Mouse (Mus musculus): Measurements from ENCODE around the gene Kifc1. TPM values are rescaled to one million over a fixed set of nuclear protein-coding genes. Genes with fewer than 3 reads are reported as not detected.

Gene Kifc1
- polyA plus RNA-seq (2014; fragmentation: Nextera tagmentation; extraction: Ambion mirVana), result 1.1 and 1.6 TPM in 2 replicates

DNA sequence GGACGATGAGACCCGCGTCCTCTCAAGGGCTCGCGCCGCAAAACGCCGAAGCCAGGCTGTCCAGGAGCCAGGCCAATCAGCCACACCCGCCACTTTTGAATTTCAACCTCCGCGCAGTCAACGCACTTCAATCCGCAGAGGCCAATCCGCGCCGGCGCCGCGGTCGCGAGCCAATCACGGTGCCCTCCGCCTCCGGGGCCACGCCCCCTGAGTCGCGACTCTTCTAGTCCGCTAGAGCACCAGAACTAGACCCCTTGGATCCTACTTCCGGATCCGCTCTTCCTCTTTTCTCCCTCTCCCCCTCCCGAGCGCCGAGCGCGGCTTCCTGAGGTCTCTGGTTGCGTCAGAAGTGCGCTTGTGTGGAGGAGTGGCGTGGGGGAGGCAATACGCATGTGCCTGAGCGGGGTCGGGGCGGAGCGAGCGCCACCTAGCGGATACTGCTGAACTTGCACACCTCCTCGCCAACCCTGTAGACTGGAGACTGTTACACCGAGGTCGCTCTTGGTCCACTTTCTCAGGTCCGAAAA, at the start of gene Kifc1:
Gene Kifc1 (minus strand): TSS at position 129 of the 527 bp plus-strand sequence.
- Histone ChIP-seq H3K4me2 (ENCODE audit: low read depth, low read length) (peak within 1 kb of the TSS; percentile 52), H3K27me3 (ENCODE audit: control insufficient read depth, insufficient read depth, low read length) (no peaks in the 10 kb centered on the region), H3K9ac (replicated peaks; ENCODE audit: low read depth, low read length) (peak within 1 kb of the TSS; percentile 28; the same call in 1 of the 2 replicates), H3K27ac (ENCODE audit: low read depth, low read length) (no peak within 1 kb of the TSS), H3K36me3 (ENCODE audit: control insufficient read depth, insufficient read depth, low read length) (no peaks in the 10 kb centered on the region), H3K4me1 (ENCODE audit: control insufficient read depth, insufficient read depth, low read length) (no peaks in the 10 kb centered on the region), H3K4me3 (ENCODE audit: low read depth, low read length) (peak within 1 kb of the TSS; percentile 44), H3K9me3 (ENCODE audit: control insufficient read depth, low read length) (no peaks in the 10 kb centered on the region)
- under 1% methylated on average over 48 of the region's 49 CpGs for WGBS
- peak; percentile 99 for ATAC-seq (ENCODE audit: low read depth)

DNA sequence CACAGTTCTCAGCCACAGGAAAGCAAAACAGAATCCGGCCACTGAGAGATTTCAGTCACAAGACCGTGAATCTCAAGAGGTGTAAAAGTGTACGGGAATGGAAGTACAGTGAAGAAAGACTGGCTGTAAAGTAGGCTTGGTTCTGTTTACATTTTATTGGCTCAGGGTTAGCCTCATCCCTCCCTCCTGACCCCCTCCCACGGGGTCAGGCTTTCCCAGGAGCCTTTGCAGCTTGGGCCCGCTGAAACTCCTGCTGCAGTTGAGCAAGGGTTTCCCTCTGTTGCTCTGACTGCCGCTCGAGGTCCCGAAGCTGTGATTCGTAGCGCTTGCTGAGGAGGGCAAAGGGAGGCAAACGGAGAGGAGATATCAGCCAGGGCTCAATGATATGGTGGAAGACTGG, 48.3 kb upstream of the Kifc1 start:
- H3K27ac ChIP-seq (ENCODE audit: low read depth, low read length), result no peak overlapping the region
- WGBS, result 80% methylated on average over 11 of the region's 11 CpGs
- no peaks in the 10 kb centered on the region for H3K9me3 ChIP-seq (ENCODE audit: control insufficient read depth, low read length)
- H3K4me3 ChIP-seq (ENCODE audit: low read depth, low read length), result no peak overlapping the region
- no peak for ATAC-seq (ENCODE audit: low read depth)
- peaks cover 17% of the 10 kb centered on the region for H3K4me1 ChIP-seq (ENCODE audit: control insufficient read depth, insufficient read depth, low read length)
- no peaks in the 10 kb centered on the region for H3K27me3 ChIP-seq (ENCODE audit: control insufficient read depth, insufficient read depth, low read length)
- H3K36me3 ChIP-seq (ENCODE audit: control insufficient read depth, insufficient read depth, low read length), result peaks cover 6% of the 10 kb centered on the region
- no peak overlapping the region for H3K9ac ChIP-seq (replicated peaks; ENCODE audit: low read depth, low read length)
- H3K4me2 ChIP-seq (ENCODE audit: low read depth, low read length), result no peak overlapping the region

DNA sequence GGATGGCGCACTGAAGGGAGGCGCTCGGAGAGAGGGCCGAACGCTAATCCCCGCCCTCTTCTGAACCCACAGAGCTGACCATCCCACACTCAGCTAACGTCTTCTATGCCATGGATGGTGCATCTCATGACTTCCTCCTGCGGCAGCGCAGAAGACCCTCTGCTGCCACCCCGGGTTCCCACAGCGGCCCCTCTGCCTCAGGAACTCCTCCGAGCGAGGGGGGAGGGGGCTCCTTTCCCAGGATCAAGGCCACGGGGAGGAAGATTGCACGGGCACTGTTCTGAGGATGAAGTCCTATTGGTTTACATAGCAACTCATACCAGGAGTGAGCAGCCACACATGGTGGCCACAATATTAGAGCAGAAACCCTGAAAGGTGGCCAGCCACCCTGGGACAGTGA, 46.5 kb upstream of the Kifc1 start:
- no peak overlapping the region for H3K4me2 ChIP-seq (ENCODE audit: low read depth, low read length)
- H3K4me3 ChIP-seq (ENCODE audit: low read depth, low read length), result no peak overlapping the region
- no peaks in the 10 kb centered on the region for H3K27me3 ChIP-seq (ENCODE audit: control insufficient read depth, insufficient read depth, low read length)
- no peak overlapping the region for H3K9ac ChIP-seq (replicated peaks; ENCODE audit: low read depth, low read length)
- no peaks in the 10 kb centered on the region for H3K9me3 ChIP-seq (ENCODE audit: control insufficient read depth, low read length)
- H3K36me3 ChIP-seq (ENCODE audit: control insufficient read depth, insufficient read depth, low read length), result peaks cover 15% of the 10 kb centered on the region; the same call in 1 of the 2 replicates
- ATAC-seq (ENCODE audit: low read depth), result no peak
- WGBS, result 84% methylated on average over 15 of the region's 15 CpGs
- H3K27ac ChIP-seq (ENCODE audit: low read depth, low read length), result no peak overlapping the region
- peaks cover 17% of the 10 kb centered on the region for H3K4me1 ChIP-seq (ENCODE audit: control insufficient read depth, insufficient read depth, low read length)

DNA sequence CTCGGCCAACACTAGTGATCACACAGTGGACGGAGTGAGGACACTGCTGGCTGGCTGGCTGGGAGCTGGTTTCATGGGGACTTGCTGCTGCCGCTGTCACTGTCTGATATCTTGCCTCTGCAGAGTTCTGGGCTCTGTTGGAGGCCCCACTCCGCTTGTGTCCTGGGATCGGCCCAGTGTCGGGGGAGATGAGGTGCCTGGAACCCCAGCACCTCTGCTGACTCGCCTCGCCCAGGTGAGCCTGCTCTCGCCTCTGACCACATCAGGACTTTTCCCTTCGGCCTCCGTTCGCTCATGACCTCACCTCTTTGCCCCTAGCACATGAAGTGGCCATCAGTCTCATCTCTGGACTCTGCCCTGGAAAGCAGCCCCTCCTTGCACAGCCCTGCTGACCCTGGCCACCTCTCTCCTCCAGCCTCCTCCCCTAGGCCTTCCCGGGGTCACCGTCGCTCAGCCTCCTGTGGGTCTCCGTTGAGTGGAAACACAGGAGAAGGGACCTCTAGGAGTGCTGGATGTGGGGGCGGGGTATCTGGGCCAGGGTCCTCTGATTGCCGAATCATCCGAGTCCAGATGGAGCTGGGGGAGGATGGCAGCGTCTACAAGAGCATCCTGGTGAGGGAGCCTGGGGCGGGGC, 45.1 kb upstream of the Kifc1 start:
- no peak overlapping the region for H3K9ac ChIP-seq (replicated peaks; ENCODE audit: low read depth, low read length)
- H3K4me1 ChIP-seq (ENCODE audit: control insufficient read depth, insufficient read depth, low read length), result peaks cover 13% of the 10 kb centered on the region
- no peaks in the 10 kb centered on the region for H3K9me3 ChIP-seq (ENCODE audit: control insufficient read depth, low read length)
- H3K27ac ChIP-seq (ENCODE audit: low read depth, low read length), result no peak overlapping the region
- H3K4me3 ChIP-seq (ENCODE audit: low read depth, low read length), result no peak overlapping the region
- no peak overlapping the region for H3K4me2 ChIP-seq (ENCODE audit: low read depth, low read length)
- WGBS, result 89% methylated on average over 21 of the region's 21 CpGs
- peaks cover 15% of the 10 kb centered on the region; the same call in 1 of the 2 replicates for H3K36me3 ChIP-seq (ENCODE audit: control insufficient read depth, insufficient read depth, low read length)
- H3K27me3 ChIP-seq (ENCODE audit: control insufficient read depth, insufficient read depth, low read length), result no peaks in the 10 kb centered on the region
- no peak for ATAC-seq (ENCODE audit: low read depth)

DNA sequence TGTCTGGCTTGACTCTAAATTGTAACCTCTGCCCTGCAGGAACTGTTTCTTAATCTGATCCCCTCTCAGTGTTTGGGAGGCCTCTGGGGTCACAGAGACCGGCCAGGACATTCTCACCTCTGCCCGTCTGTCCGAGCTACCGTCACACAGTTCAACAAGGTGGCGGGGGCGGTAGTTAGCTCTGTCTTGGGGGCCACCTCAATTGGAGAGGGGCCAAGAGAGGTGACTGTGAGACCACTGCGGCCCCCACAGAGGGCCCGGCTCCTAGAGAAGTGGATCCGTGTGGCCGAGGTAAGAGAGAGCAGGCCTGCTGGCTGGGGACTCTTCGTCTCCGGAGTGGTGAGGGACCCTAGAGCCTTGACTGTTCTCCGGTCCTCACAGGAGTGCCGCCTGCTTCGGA, 42.5 kb upstream of the Kifc1 start:
- Histone ChIP-seq H3K36me3 (ENCODE audit: control insufficient read depth, insufficient read depth, low read length) (peaks cover 15% of the 10 kb centered on the region; the same call in 1 of the 2 replicates), H3K9ac (replicated peaks; ENCODE audit: low read depth, low read length) (no peak overlapping the region), H3K27ac (ENCODE audit: low read depth, low read length) (no peak overlapping the region), H3K9me3 (ENCODE audit: control insufficient read depth, low read length) (no peaks in the 10 kb centered on the region), H3K4me2 (ENCODE audit: low read depth, low read length) (no peak overlapping the region), H3K4me3 (ENCODE audit: low read depth, low read length) (no peak overlapping the region), H3K4me1 (ENCODE audit: control insufficient read depth, insufficient read depth, low read length) (peaks cover 9% of the 10 kb centered on the region), H3K27me3 (ENCODE audit: control insufficient read depth, insufficient read depth, low read length) (no peaks in the 10 kb centered on the region)
- ATAC-seq (ENCODE audit: low read depth), result no peak
- WGBS, result 92% methylated on average over 15 of the region's 15 CpGs

DNA sequence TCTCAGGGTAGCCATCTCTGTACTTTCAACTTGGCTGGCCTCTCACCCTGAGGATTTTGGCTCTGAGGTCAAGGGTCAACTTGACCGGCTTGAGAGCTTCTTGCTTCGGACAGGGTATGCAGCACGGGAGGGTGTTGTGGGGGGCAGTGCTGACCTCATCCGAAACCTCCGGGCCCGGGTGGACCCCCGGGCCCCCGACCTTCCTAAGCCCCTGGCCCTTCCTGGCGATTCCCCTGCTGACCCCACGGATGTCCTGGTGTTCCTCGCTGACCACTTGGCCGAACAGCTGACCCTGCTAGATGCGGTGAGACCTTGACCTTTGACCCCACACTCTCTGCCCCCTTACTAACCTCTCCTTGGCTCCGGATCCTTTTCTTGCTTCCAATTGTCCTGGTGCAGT, 42.0 kb upstream of the Kifc1 start:
- Histone ChIP-seq H3K4me3 (ENCODE audit: low read depth, low read length) (no peak overlapping the region), H3K9ac (replicated peaks; ENCODE audit: low read depth, low read length) (no peak overlapping the region), H3K4me2 (ENCODE audit: low read depth, low read length) (no peak overlapping the region), H3K36me3 (ENCODE audit: control insufficient read depth, insufficient read depth, low read length) (peaks cover 13% of the 10 kb centered on the region; the same call in 1 of the 2 replicates), H3K27ac (ENCODE audit: low read depth, low read length) (no peak overlapping the region), H3K9me3 (ENCODE audit: control insufficient read depth, low read length) (no peaks in the 10 kb centered on the region), H3K4me1 (ENCODE audit: control insufficient read depth, insufficient read depth, low read length) (peaks cover 9% of the 10 kb centered on the region), H3K27me3 (ENCODE audit: control insufficient read depth, insufficient read depth, low read length) (no peaks in the 10 kb centered on the region)
- ATAC-seq (ENCODE audit: low read depth), result no peak
- 95% methylated on average over 14 of the region's 14 CpGs for WGBS

DNA sequence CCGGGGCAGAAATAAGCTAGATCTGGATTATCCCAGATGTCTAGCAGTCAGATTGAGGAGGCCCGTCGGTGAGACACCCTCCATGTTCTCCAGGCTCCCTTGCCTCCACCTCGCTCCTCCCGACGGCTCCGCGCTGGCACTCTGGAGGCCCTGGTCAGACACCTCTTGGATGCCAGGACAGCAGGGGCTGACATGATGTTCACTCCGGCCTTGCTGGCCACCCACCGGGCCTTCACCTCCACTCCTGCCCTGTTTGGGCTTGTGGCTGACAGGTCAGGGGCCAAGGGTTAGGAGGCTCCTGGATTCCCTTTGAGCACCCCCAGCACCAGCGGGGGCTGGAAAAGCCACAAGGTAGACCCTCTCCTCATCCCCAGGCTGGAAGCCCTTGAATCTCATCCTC, 41.5 kb upstream of the Kifc1 start:
- Histone ChIP-seq H3K9ac (replicated peaks; ENCODE audit: low read depth, low read length) (no peak overlapping the region), H3K9me3 (ENCODE audit: control insufficient read depth, low read length) (no peaks in the 10 kb centered on the region), H3K4me3 (ENCODE audit: low read depth, low read length) (no peak overlapping the region), H3K4me1 (ENCODE audit: control insufficient read depth, insufficient read depth, low read length) (peaks cover 9% of the 10 kb centered on the region), H3K27ac (ENCODE audit: low read depth, low read length) (no peak overlapping the region), H3K36me3 (ENCODE audit: control insufficient read depth, insufficient read depth, low read length) (peaks cover 10% of the 10 kb centered on the region; the same call in 1 of the 2 replicates), H3K27me3 (ENCODE audit: control insufficient read depth, insufficient read depth, low read length) (no peaks in the 10 kb centered on the region), H3K4me2 (ENCODE audit: low read depth, low read length) (no peak overlapping the region)
- WGBS, result 93% methylated on average over 11 of the region's 11 CpGs
- no peak for ATAC-seq (ENCODE audit: low read depth)

DNA sequence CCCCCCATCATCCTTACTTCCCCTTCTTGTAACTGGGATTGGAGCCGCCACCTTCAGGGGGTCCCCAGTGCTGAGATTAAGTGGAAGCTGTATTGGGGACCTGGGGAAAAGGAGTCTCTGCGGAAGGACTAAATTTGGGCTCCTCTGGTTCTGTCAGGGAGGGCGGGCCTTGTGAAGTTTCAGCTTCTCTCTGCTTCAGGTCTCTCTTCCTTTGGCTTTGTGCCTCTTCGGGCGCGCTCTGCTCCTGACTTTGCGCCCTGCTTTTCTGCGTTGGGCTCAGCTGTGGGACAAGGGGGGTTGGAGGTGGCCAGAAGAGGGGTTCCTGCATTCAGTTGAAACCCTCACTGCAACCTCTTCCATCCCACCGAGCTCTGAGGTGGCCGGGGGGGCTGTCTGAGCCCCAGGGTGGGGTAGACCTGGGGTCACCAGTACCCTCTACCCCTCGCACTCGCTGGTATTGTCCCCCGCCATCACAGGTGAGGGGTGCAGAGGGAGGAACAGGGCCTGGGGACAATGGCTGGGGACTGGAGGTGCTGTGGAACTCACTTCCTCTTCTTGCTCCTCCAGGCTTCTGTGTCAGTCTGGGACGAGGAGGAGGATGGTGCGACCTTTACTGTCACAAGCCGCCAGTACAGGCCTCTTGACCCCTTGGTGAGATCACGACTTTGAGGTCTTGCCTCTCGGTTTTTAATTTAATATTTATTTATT, 40.9 kb upstream of the Kifc1 start:
- no peak for ATAC-seq (ENCODE audit: low read depth)
- WGBS, result 33% methylated on average over 18 of the region's 18 CpGs

More for the DNA sequence above, 40.9 kb upstream of the Kifc1 start:
- Histone ChIP-seq H3K27ac (ENCODE audit: low read depth, low read length) (no peak overlapping the region), H3K9me3 (ENCODE audit: control insufficient read depth, low read length) (no peaks in the 10 kb centered on the region), H3K9ac (replicated peaks; ENCODE audit: low read depth, low read length) (peak overlapping the region; percentile 72), H3K4me2 (ENCODE audit: low read depth, low read length) (peak overlapping the region; percentile 79), H3K36me3 (ENCODE audit: control insufficient read depth, insufficient read depth, low read length) (peaks cover 10% of the 10 kb centered on the region; the same call in 1 of the 2 replicates), H3K4me3 (ENCODE audit: low read depth, low read length) (peak overlapping the region; percentile 65), H3K27me3 (ENCODE audit: control insufficient read depth, insufficient read depth, low read length) (no peaks in the 10 kb centered on the region), H3K4me1 (ENCODE audit: control insufficient read depth, insufficient read depth, low read length) (peaks cover 9% of the 10 kb centered on the region)
